Mouse (Mus musculus) fibroblast of lung, adult 2 months (primary cell): ENCODE data around the gene Sulf2.

Source experiments
- DNase-seq: peaks from one replicate; pipeline ENCODE4 v3.0.0-alpha.2; 2011; ENCODE audit warnings: low read depth

The Sulf2 gene

GRCm38 (mm10) chr2:166175552-166176136 is 20.2 kb upstream of the Sulf2 start:
- DNase-seq, result no peak

GRCm38 (mm10) chr2:166175145-166175544 is 19.7 kb upstream of the Sulf2 start:
- DNase-seq, result no peak

- DNase-seq, result no peak
These were observed 17.7 kb upstream of the Sulf2 start for GRCm38 (mm10) chr2:166173169-166173568.

GRCm38 (mm10) chr2:166170173-166170572 is 14.7 kb upstream of the Sulf2 start:
- no peak for DNase-seq

GRCm38 (mm10) chr2:166168868-166169267 is 13.4 kb upstream of the Sulf2 start:
- no peak for DNase-seq

GRCm38 (mm10) chr2:166167387-166167786 is 11.9 kb upstream of the Sulf2 start:
- DNase-seq, result no peak

- DNase-seq, result no peak
These were observed 9.9 kb upstream of the Sulf2 start for GRCm38 (mm10) chr2:166165396-166165795.

- no peak for DNase-seq
These were observed 9.1 kb upstream of the Sulf2 start for GRCm38 (mm10) chr2:166164601-166165000.

GRCm38 (mm10) chr2:166163917-166164316 is 8.5 kb upstream of the Sulf2 start:
- no peak for DNase-seq

GRCm38 (mm10) chr2:166163252-166163651 is 7.8 kb upstream of the Sulf2 start:
- no peak for DNase-seq

- DNase-seq, result no peak
These were observed 6.7 kb upstream of the Sulf2 start for GRCm38 (mm10) chr2:166162160-166162559.

- DNase-seq, result no peak
These were observed 3.8 kb upstream of the Sulf2 start for GRCm38 (mm10) chr2:166159276-166159675.

- no peak for DNase-seq
These were observed 2.5 kb upstream of the Sulf2 start for GRCm38 (mm10) chr2:166157767-166158561.

GRCm38 (mm10) chr2:166157144-166157543 is 1.7 kb upstream of the Sulf2 start:
- DNase-seq, result no peak

- no peak for DNase-seq
These were observed 659 bp upstream of the Sulf2 start for GRCm38 (mm10) chr2:166156122-166156521.

- no peak for DNase-seq
These were observed 562 bp downstream of the Sulf2 start for GRCm38 (mm10) chr2:166154749-166155453.

GRCm38 (mm10) chr2:166153891-166154711 is 1.4 kb downstream of the Sulf2 start:
- DNase-seq, result no peak

GRCm38 (mm10) chr2:166153399-166153793 is 2.1 kb downstream of the Sulf2 start:
- DNase-seq, result no peak

GRCm38 (mm10) chr2:166152734-166153398 is 2.6 kb downstream of the Sulf2 start:
- no peak for DNase-seq

GRCm38 (mm10) chr2:166151510-166152473 is 3.7 kb downstream of the Sulf2 start:
- DNase-seq, result peak; percentile 79
